Mouse (Mus musculus): ENCODE data around the gene Zfp536.

GRCm38 (mm10) chr7:37773906-37774305, 465 bp upstream of the Zfp536 start:
- TF ChIP-seq CTCF (IDR thresholded peaks at IDR 0.05; ENCODE audit: control insufficient read depth, insufficient read depth, low read length) (no peak), POLR2A (IDR thresholded peaks at IDR 0.05; ENCODE audit: borderline replicate concordance, control insufficient read depth, low read depth, low read length) (no peak)
